Mouse (Mus musculus) heart, adult 9 months (tissue): ENCODE data around the gene Mst1.

Experiments
- DNase-seq, 2 experiments: peaks; one replicate each; pipeline ENCODE4 v3.0.0; 2022; ENCODE audit warnings: low spot score in 2 of 2

Gene Mst1

GRCm38 (mm10) chr9:108080168-108080567 lies at the start of gene Mst1:
TSS of gene Mst1 (plus strand) at chr9:108080436.
- no peak for DNase-seq

- no peak for DNase-seq
These were observed 48.1 kb upstream of the Mst1 start for GRCm38 (mm10) chr9:108032126-108032525.

- DNase-seq, result no peak
These were observed 44.7 kb upstream of the Mst1 start for GRCm38 (mm10) chr9:108035331-108036156.

- DNase-seq, result no peak
These were observed 35.3 kb upstream of the Mst1 start for GRCm38 (mm10) chr9:108044751-108045492.

GRCm38 (mm10) chr9:108046582-108046981 lies 33.7 kb upstream of the Mst1 start:
- DNase-seq, result no peak

GRCm38 (mm10) chr9:108047601-108048565 lies 32.4 kb upstream of the Mst1 start:
- DNase-seq, result no peak

GRCm38 (mm10) chr9:108048566-108048955 lies 31.7 kb upstream of the Mst1 start:
- peak in 1 of 2 experiments; percentile 38 for DNase-seq

GRCm38 (mm10) chr9:108049016-108049455 lies 31.2 kb upstream of the Mst1 start, which contains the start of gene Gmppb:
TSS of gene Gmppb (plus strand) at chr9:108049242.
- peak; percentile 97 to 98 for DNase-seq

GRCm38 (mm10) chr9:108049561-108050251 lies 30.5 kb upstream of the Mst1 start:
- DNase-seq, result no peak

GRCm38 (mm10) chr9:108051184-108051930 lies 28.9 kb upstream of the Mst1 start:
- no peak for DNase-seq

GRCm38 (mm10) chr9:108051931-108052220 lies 28.4 kb upstream of the Mst1 start:
- DNase-seq, result no peak

- no peak for DNase-seq
These were observed 27.8 kb upstream of the Mst1 start for GRCm38 (mm10) chr9:108052411-108052810.

- DNase-seq, result peak; percentile 95 to 99
These were observed 27.2 kb upstream of the Mst1 start, which contains the start of gene Amigo3 for GRCm38 (mm10) chr9:108052885-108053664. TSS of gene Amigo3 (plus strand) at chr9:108053159.

GRCm38 (mm10) chr9:108053665-108054225 lies 26.5 kb upstream of the Mst1 start:
- DNase-seq, result no peak

- no peak for DNase-seq
These were observed 25.8 kb upstream of the Mst1 start for GRCm38 (mm10) chr9:108054331-108055040.

GRCm38 (mm10) chr9:108055061-108055460 lies 25.2 kb upstream of the Mst1 start:
- no peak for DNase-seq

GRCm38 (mm10) chr9:108055661-108056237 lies 24.5 kb upstream of the Mst1 start:
- no peak for DNase-seq
